Mouse (Mus musculus) midbrain, embryonic 12.5 days (tissue): Measurements from ENCODE around the gene Golga4. TPM values are rescaled to one million over a fixed set of nuclear protein-coding genes. Genes with fewer than 3 reads are reported as not detected.

Source experiments
- ATAC-seq: fragments of 200-750 bp; cut with Nextera tagmentation; 2 replicates; pipeline ENCODE4 v1.8.0; 2017; ENCODE audit warnings: low read depth, moderate TSS enrichment, moderate library complexity; ENCODE audit not compliant: low FRiP score
- H3K27ac ChIP-seq: fragments of 300-500 bp; sonication (generic); replicated peaks from 2 replicates; pipeline ENCODE4 v1.5.1; 2016; ENCODE audit warnings: mild to moderate bottlenecking
- H3K27me3 ChIP-seq: fragments of 300-500 bp; sonication (generic); 2 replicates; pipeline ENCODE4 v1.6.1; 2016; ENCODE audit warnings: mild to moderate bottlenecking
- H3K36me3 ChIP-seq: fragments of 300-500 bp; sonication (generic); 2 replicates; pipeline ENCODE4 v1.6.1; 2016
- H3K4me1 ChIP-seq: fragments of 300-500 bp; sonication (generic); 2 replicates; pipeline ENCODE4 v1.6.1; 2016
- H3K4me2 ChIP-seq: fragments of 300-500 bp; sonication (generic); replicated peaks from 2 replicates; pipeline ENCODE4 v1.6.1; 2016; ENCODE audit warnings: mild to moderate bottlenecking, moderate library complexity
- H3K4me3 ChIP-seq: fragments of 300-500 bp; sonication (generic); 2 replicates; pipeline ENCODE4 v1.5.1; 2016; ENCODE audit warnings: mild to moderate bottlenecking
- H3K9ac ChIP-seq: fragments of 300-500 bp; sonication (generic); replicated peaks from 2 replicates; pipeline ENCODE4 v1.6.1; 2016; ENCODE audit warnings: mild to moderate bottlenecking, moderate library complexity
- H3K9me3 ChIP-seq: fragments of 300-500 bp; sonication (generic); 2 replicates; pipeline ENCODE4 v1.6.1; 2016; ENCODE audit warnings: mild to moderate bottlenecking
- WGBS: fragments of 180-500 bp; shearing (Covaris S2); methylation state at CpG from one replicate; pipeline ENCODE4 v1.1.7; 2016; 5-methylcytosine and 5-hydroxymethylcytosine counted together
- polyA plus RNA-seq: library from polyadenylated mRNA; unstranded; fragments of >200 nt; fragmentation: Nextera tagmentation; extraction: Ambion mirVana; gene quantifications from 2 replicates; pipeline ENCODE4 v1.2.1, GENCODE M21; 2016

The Golga4 gene
- polyA plus RNA-seq, 1 experiment from 2014 or later = 69.3 TPM

DNA sequence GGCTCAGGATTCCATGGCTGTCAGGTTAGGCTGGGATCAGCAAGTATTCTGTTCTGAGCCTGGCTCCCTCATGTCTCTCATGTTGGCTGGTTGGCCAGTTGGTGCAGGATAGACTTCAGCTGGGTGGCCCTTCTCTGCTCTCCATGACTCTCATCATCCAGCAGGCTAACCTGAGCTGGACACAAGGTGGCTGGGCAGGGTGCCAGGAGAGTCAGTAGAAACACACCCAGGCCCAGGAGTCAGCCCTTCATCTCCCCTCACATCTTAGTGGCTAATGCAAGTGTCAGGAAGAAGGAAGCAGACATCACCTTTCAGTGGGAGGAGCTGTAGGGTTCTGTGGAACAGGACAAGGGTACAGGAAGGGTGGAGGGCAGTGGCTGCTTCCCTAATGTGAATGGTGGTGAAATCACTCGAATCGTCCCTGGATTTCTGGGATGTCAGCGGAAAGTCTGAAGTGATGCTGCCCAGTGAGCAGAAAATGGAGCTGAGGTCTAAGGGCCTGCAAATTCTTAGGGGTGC, 112.7 kb downstream of the Golga4 start:
- 93% methylated on average over 3 of the region's 3 CpGs for WGBS
- Histone ChIP-seq H3K9ac (no peak overlapping the region), H3K27me3 (no peaks in the 10 kb centered on the region), H3K4me1 (peaks cover 4% of the 10 kb centered on the region; the same call in 1 of the 2 replicates), H3K4me2 (no peak overlapping the region), H3K27ac (no peak overlapping the region), H3K4me3 (no peak overlapping the region), H3K9me3 (no peaks in the 10 kb centered on the region), H3K36me3 (no peaks in the 10 kb centered on the region)
- ATAC-seq = no peak

DNA sequence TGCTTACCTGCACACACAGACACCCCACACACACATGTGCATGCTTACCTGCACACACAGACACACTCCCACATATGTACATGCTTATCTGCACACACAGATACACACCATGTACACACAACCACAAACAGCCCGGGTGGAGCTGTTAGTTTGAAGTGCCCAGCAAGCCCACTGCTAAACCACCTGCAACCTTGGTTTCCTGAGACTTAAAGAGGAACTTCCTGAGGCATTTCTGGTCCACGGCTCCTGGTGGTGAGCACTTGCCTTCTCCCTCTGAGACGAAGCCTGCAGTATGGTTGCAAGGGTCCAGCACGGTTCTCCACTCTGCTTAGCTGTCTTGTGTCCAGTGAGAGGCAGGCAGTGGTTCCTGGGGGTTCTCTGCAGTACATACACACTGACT, 114.7 kb downstream of the Golga4 start:
- Histone ChIP-seq H3K4me1 (peaks cover 12% of the 10 kb centered on the region; the same call in 1 of the 2 replicates), H3K27ac (no peak overlapping the region), H3K36me3 (no peaks in the 10 kb centered on the region), H3K9ac (no peak overlapping the region), H3K4me2 (no peak overlapping the region), H3K27me3 (no peaks in the 10 kb centered on the region), H3K9me3 (no peaks in the 10 kb centered on the region), H3K4me3 (no peak overlapping the region)
- WGBS = 62% methylated on average over 4 of the region's 4 CpGs
- no peak for ATAC-seq

- no peak overlapping the region for H3K27ac ChIP-seq
- H3K4me3 ChIP-seq = no peak overlapping the region
- no peak for ATAC-seq
- H3K27me3 ChIP-seq = no peaks in the 10 kb centered on the region
- WGBS = 92% methylated on average over 6 of the region's 6 CpGs
- H3K36me3 ChIP-seq = no peaks in the 10 kb centered on the region
- peaks cover 12% of the 10 kb centered on the region; the same call in 1 of the 2 replicates for H3K4me1 ChIP-seq
- H3K9me3 ChIP-seq = no peaks in the 10 kb centered on the region
- H3K9ac ChIP-seq = no peak overlapping the region
- no peak overlapping the region for H3K4me2 ChIP-seq
These were observed 115.6 kb downstream of the Golga4 start for GRCm38 (mm10) chr9:118621691-118622090.

GRCm38 (mm10) chr9:118622376-118623166, 116.5 kb downstream of the Golga4 start:
- H3K27me3 ChIP-seq = no peaks in the 10 kb centered on the region
- no peak overlapping the region for H3K9ac ChIP-seq
- H3K4me3 ChIP-seq = no peak overlapping the region
- WGBS = 92% methylated on average over 18 of the region's 18 CpGs
- H3K9me3 ChIP-seq = no peaks in the 10 kb centered on the region
- no peak overlapping the region for H3K4me2 ChIP-seq
- peaks cover 12% of the 10 kb centered on the region; the same call in 1 of the 2 replicates for H3K4me1 ChIP-seq
- H3K27ac ChIP-seq = no peak overlapping the region
- no peaks in the 10 kb centered on the region for H3K36me3 ChIP-seq
- no peak for ATAC-seq

GRCm38 (mm10) chr9:118623483-118623882, 117.4 kb downstream of the Golga4 start:
- H3K4me2 ChIP-seq = no peak overlapping the region
- no peak for ATAC-seq
- 72% methylated on average over 9 of the region's 9 CpGs for WGBS
- H3K27ac ChIP-seq = no peak overlapping the region
- H3K4me3 ChIP-seq = no peak overlapping the region
- peaks cover 12% of the 10 kb centered on the region; the same call in 1 of the 2 replicates for H3K4me1 ChIP-seq
- H3K27me3 ChIP-seq = no peaks in the 10 kb centered on the region
- no peaks in the 10 kb centered on the region for H3K36me3 ChIP-seq
- no peak overlapping the region for H3K9ac ChIP-seq
- no peaks in the 10 kb centered on the region for H3K9me3 ChIP-seq

DNA sequence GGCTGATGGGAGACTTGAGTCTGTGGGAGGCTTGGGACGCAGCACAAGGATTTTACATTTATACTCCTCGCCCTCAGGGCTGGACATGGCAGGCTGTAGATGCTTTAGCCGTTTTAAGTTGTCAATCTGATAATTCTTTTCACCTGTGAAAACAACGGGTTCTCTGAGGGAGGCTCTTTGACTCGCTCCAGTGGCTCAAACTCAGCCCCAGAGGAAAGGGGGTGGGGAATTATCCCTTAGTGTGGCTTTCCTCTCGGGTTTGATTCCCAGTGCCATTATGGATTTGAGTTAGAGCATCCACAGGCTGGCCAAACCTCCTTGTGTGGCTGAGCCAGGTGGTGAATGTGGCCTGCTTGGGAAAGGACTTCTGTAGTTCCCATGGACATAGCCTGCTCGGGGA, 118.1 kb downstream of the Golga4 start:
- Histone ChIP-seq H3K4me1 (peaks cover 12% of the 10 kb centered on the region; the same call in 1 of the 2 replicates), H3K9ac (no peak overlapping the region), H3K4me3 (no peak overlapping the region), H3K27me3 (no peaks in the 10 kb centered on the region), H3K36me3 (no peaks in the 10 kb centered on the region), H3K9me3 (no peaks in the 10 kb centered on the region), H3K27ac (no peak overlapping the region), H3K4me2 (no peak overlapping the region)
- ATAC-seq = no peak
- 27% methylated on average over 7 of the region's 7 CpGs for WGBS

DNA sequence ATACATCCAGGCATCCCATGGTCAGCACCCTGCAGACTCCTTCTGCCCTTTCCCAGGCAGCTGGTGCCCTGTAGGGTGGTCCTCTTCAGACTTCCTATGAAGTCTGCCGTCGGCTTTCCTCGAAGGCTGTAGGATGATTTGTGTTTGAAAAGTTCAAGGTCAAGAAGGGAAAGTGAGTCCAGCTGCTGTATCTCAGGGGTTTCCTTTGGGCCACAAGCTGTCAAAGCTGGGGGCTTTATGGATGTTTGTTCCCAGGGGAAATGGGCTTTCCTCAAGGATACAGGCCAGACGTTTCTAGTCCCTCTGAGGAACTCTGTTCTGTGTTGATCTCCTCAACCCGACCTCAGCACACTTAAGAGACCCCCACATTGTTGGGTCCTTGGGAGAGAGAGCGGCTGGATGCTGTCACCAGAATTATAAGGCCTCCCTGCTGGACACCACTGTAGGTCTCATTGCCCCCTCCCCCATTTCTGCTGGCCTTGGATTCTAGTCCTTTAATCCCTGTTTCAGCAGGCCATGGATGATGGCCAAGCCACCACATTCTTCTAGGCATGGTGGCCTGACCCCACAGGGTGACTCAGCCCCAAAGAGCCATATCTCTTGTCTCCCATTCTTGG, 123.8 kb downstream of the Golga4 start:
- Histone ChIP-seq H3K36me3 (no peaks in the 10 kb centered on the region), H3K9ac (no peak overlapping the region), H3K9me3 (no peaks in the 10 kb centered on the region), H3K4me3 (no peak overlapping the region), H3K27me3 (no peaks in the 10 kb centered on the region), H3K4me2 (no peak overlapping the region), H3K27ac (no peak overlapping the region), H3K4me1 (no peaks in the 10 kb centered on the region)
- no peak for ATAC-seq
- 66% methylated on average over 6 of the region's 6 CpGs for WGBS

Other genes starting within 250 kb of the Golga4 start
- gene Eomes, start 28.1 kb upstream of the Golga4 start, polyA plus RNA-seq = 0.85 and 2.9 TPM in 2 replicates
- 6.4 and 10.6 TPM in 2 replicates for gene Itga9, start 100.4 kb downstream of the Golga4 start, polyA plus RNA-seq